Mouse (Mus musculus) myocyte (in vitro differentiated cells): ENCODE measurements around the gene Zfp827. TPM values are rescaled to one million over a fixed set of nuclear protein-coding genes. Genes with fewer than 3 reads are reported as not detected.
A peak's percentile ranks its signal among the peaks of the same experiment; 100 is the strongest.
"Not testable (repeated sequence)": the region's sequence is repeated elsewhere in the genome, so short reads cannot be mapped to it uniquely, and the experiment has no call there.

Source experiments
- H3K27me3 ChIP-seq: one replicate; pipeline ENCODE4 v1.6.1; 2011; ENCODE audit not compliant: control insufficient read depth, insufficient read depth, insufficient read length
- H3K36me3 ChIP-seq: one replicate; pipeline ENCODE4 v1.6.1; 2011; ENCODE audit not compliant: control insufficient read depth, insufficient read depth
- H3K4me2 ChIP-seq: one replicate; pipeline ENCODE4 v1.6.1; 2011; ENCODE audit warnings: low read depth, control low read depth
- H3K4me3 ChIP-seq: one replicate; pipeline ENCODE4 v1.5.1; 2011; ENCODE audit warnings: mild to moderate bottlenecking, control low read depth, moderate library complexity
- H3K79me2 ChIP-seq: one replicate; pipeline ENCODE4 v1.6.1; 2011; ENCODE audit not compliant: control insufficient read depth, insufficient read depth
- H3ac ChIP-seq: one replicate; pipeline ENCODE4 v1.6.1; 2011; ENCODE audit not compliant: control insufficient read depth, insufficient read length
- CEBPB ChIP-seq: IDR thresholded peaks from 2 replicates; pipeline ENCODE4 v1.6.1; 2011; ENCODE audit warnings: mild to moderate bottlenecking, moderate library complexity; ENCODE audit not compliant: poor library complexity, insufficient read depth, severe bottlenecking
- E2F4 ChIP-seq: IDR thresholded peaks from one replicate; pipeline ENCODE4 v1.6.1; 2011; ENCODE audit warnings: mild to moderate bottlenecking, control low read depth, moderate library complexity; ENCODE audit not compliant: insufficient read depth
- MAX ChIP-seq: IDR thresholded peaks from one replicate; pipeline ENCODE4 v1.6.1; 2011; ENCODE audit warnings: low read depth, mild to moderate bottlenecking, control low read depth
- MYOD1 ChIP-seq, 3 experiments: IDR thresholded peaks; one replicate each; pipeline ENCODE4 v1.6.1; 2011; ENCODE audit warnings: control low read depth in 2 of 3, low read depth in 2 of 3, mild to moderate bottlenecking in 2 of 3, moderate library complexity in 1 of 3; ENCODE audit not compliant: insufficient read length in 2 of 3, control insufficient read depth in 1 of 3
- MYOG ChIP-seq, 3 experiments: IDR thresholded peaks; one replicate each; pipeline ENCODE4 v1.6.1; 2011; ENCODE audit warnings: control low read depth in 2 of 3, low read depth in 2 of 3, mild to moderate bottlenecking in 2 of 3; ENCODE audit not compliant: insufficient read length in 2 of 3, control insufficient read depth in 1 of 3, insufficient read depth in 1 of 3
- POLR2A ChIP-seq: IDR thresholded peaks from one replicate; pipeline ENCODE4 v1.6.1; 2011; ENCODE audit warnings: low read depth, mild to moderate bottlenecking, control low read depth, moderate library complexity; ENCODE audit not compliant: insufficient read length
- POLR2AphosphoS2 ChIP-seq: IDR thresholded peaks from one replicate; pipeline ENCODE4 v1.6.1; 2011; ENCODE audit warnings: low read depth, control low read depth; ENCODE audit not compliant: insufficient read length
- REST ChIP-seq: IDR thresholded peaks from one replicate; pipeline ENCODE4 v1.6.1; 2011; ENCODE audit warnings: mild to moderate bottlenecking, control low read depth, moderate library complexity; ENCODE audit not compliant: insufficient read depth, insufficient read length
- SRF ChIP-seq: IDR thresholded peaks from one replicate; pipeline ENCODE4 v1.6.1; 2011; ENCODE audit warnings: low read depth; ENCODE audit not compliant: control insufficient read depth, insufficient read length
- TCF12 ChIP-seq: IDR thresholded peaks from one replicate; pipeline ENCODE4 v1.6.1; 2011; ENCODE audit warnings: mild to moderate bottlenecking, control low read depth; ENCODE audit not compliant: poor library complexity, insufficient read depth, severe bottlenecking
- TCF3 ChIP-seq: IDR thresholded peaks from one replicate; pipeline ENCODE4 v1.6.1; 2011; ENCODE audit warnings: low read depth, control low read depth; ENCODE audit not compliant: insufficient read length
- USF1 ChIP-seq: IDR thresholded peaks from one replicate; pipeline ENCODE4 v1.6.1; 2011; ENCODE audit warnings: low read depth, mild to moderate bottlenecking, control low read depth, moderate library complexity
- polyA plus RNA-seq: library from polyadenylated mRNA; unstranded; fragments of >200 nt; fragmentation: generic; extraction: Trizol; gene quantifications from one replicate; pipeline ENCODE4 v1.2.1, GENCODE M21; 2012; ENCODE audit warnings: missing spikeins

Zfp827 gene
- polyA plus RNA-seq, 1 experiment = 7.7 TPM

DNA sequence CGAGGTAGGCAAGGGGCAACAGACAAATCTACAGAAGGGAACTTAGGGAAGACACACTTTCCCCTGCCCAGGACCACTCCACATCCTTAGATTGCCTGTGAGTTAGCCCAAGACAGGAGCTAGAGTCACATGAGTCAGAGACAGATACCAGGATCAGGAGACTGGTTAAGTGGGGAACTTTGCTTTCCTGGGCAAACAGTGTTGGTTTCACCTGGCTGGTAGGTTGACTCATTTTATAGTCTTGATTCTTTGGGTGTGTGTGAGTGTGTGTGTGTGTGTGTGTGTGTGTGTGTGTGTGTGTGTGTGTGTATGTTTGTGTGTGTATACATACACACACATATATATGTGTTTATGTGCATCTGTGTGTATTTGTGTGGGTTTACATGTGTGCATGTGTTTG, 93.4 kb downstream of the Zfp827 start:
- no peak overlapping the region for H3K4me2 ChIP-seq
- no peak for TF ChIP-seq E2F4
- TF ChIP-seq TCF12 = no peak
- no peak for TF ChIP-seq MAX
- TF ChIP-seq POLR2A = no peak
- H3K79me2 ChIP-seq = no peaks in the 10 kb centered on the region
- H3ac ChIP-seq = no peak overlapping the region
- H3K27me3 ChIP-seq = no peaks in the 10 kb centered on the region
- H3K36me3 ChIP-seq = peaks cover 48% of the 10 kb centered on the region
- no peak overlapping the region for H3K4me3 ChIP-seq

DNA sequence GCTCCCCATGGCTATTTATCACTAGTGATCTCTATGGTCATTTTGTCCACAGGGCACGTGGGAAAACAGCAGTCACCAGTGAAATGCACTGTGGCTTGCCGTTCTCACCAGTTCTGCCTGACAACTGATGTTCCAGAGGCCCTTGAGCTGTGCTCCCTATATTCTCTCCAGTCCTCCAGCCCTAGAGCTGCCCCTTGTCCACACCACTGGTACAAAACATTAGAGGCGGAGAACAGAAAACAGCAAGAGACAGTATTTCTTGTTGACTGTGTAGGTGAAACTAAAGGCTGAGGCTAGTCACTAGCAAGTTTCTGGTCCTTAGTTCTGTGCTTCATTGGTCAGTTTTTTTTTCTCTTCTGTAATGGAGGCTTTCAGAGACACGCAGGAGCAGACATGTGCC, 96.0 kb downstream of the Zfp827 start:
- no peak overlapping the region for H3K4me3 ChIP-seq
- H3K36me3 ChIP-seq = peaks cover 37% of the 10 kb centered on the region
- no peaks in the 10 kb centered on the region for H3K27me3 ChIP-seq
- H3ac ChIP-seq = no peak overlapping the region
- no peak overlapping the region for H3K4me2 ChIP-seq
- TF ChIP-seq E2F4 = no peak
- TF ChIP-seq REST = no peak
- no peak for TF ChIP-seq TCF12
- TF ChIP-seq MAX = no peak
- TF ChIP-seq POLR2A = no peak
- no peak for TF ChIP-seq MYOD1 (IDR thresholded peaks at IDR 0.05; ENCODE audit: control insufficient read depth in 1 of 3, insufficient read length in 2 of 3, low read depth in 2 of 3)
- no peak for TF ChIP-seq MYOG (IDR thresholded peaks at IDR 0.05; ENCODE audit: control insufficient read depth in 1 of 3, insufficient read depth in 1 of 3, insufficient read length in 2 of 3, low read depth in 2 of 3)
- no peak for TF ChIP-seq USF1
- no peak for TF ChIP-seq SRF
- no peak for TF ChIP-seq CEBPB
- no peak for TF ChIP-seq POLR2AphosphoS2
- TF ChIP-seq TCF3 = no peak
- no peaks in the 10 kb centered on the region for H3K79me2 ChIP-seq

DNA sequence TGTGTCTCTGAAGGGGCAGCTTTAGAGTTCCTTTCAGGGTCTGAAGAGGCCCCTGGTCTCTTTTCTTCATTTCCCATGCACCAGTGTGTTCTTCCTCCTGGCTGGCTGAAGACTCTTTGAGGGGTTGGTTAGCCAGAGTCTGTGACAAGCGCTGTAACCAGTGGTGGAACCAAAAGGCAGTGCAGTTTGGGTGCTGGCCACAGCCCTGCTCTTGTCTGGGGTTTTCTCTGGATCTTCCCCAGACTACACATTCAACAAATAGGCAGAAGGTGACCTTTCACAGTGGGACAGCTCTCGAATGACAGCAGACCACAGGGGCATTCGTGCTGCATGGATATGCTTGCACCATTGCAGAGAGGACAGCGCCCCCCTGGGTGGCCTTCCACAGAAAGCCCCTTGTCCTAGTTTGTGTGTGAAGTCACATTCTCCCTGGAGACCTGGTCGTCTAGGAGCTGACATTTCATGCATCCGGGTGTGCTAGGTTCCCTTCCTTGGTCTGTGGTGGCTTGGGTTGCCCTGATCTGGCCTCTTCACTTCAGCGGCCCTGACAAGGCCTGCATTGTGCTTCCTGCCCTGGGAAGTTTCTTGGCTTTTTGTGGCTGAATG, 99.1 kb downstream of the Zfp827 start:
- peaks cover 29% of the 10 kb centered on the region for H3K36me3 ChIP-seq
- H3K27me3 ChIP-seq = no peaks in the 10 kb centered on the region
- TF ChIP-seq USF1 = no peak
- no peak for TF ChIP-seq CEBPB
- no peak for TF ChIP-seq POLR2A
- no peak for TF ChIP-seq MAX
- TF ChIP-seq MYOG (IDR thresholded peaks at IDR 0.05; ENCODE audit: control insufficient read depth in 1 of 3, insufficient read depth in 1 of 3, insufficient read length in 2 of 3, low read depth in 2 of 3) = no peak
- no peak for TF ChIP-seq POLR2AphosphoS2
- H3K4me2 ChIP-seq = no peak overlapping the region
- H3K79me2 ChIP-seq = no peaks in the 10 kb centered on the region
- no peak overlapping the region for H3ac ChIP-seq
- H3K4me3 ChIP-seq = no peak overlapping the region

DNA sequence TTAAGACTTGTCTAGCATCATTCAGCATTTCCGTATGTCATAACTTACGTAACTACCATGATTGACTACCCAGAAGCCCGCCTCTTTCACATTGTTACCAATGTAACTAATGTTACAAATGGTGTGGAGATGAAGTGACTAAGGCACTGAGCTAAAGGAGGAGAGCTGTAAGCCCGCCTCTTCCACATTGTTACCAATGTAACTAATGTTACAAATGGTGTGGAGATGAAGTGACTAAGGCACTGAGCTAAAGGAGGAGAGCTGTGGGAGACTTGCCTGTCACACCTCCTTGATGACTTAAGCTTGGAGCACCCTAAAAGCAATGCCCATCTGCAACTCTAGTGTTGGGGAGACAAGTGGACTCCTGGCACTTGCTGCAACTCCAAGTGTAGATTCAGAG, 100.3 kb downstream of the Zfp827 start:
- not testable (repeated sequence) for H3K4me2 ChIP-seq, H3K27me3 ChIP-seq, H3K79me2 ChIP-seq, H3ac ChIP-seq, H3K4me3 ChIP-seq
- H3K36me3 ChIP-seq = peaks cover 20% of the 10 kb centered on the region

DNA sequence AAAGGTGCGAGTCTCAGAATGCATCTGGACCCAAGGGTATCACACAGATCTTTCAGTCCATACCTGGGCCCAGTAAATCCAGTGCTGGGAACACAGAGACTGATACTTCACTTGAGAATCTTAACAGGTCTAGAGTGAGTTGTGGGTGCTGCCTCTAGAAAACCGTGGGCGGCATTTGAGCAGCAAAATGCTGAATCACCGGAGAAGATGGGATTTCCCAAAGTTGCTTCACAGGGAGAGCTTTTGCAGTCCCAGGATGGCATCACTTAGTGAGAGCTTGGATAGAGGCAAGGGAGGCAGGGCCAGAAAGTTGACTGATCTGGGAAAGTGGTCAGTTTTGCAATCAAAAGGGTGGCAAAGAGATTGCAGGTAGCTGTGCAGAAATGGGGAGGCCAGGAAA, 111.4 kb downstream of the Zfp827 start:
- TF ChIP-seq SRF (no peak), CEBPB (peak; percentile 75)
- Histone ChIP-seq H3ac (no peak overlapping the region), H3K27me3 (no peaks in the 10 kb centered on the region)

DNA sequence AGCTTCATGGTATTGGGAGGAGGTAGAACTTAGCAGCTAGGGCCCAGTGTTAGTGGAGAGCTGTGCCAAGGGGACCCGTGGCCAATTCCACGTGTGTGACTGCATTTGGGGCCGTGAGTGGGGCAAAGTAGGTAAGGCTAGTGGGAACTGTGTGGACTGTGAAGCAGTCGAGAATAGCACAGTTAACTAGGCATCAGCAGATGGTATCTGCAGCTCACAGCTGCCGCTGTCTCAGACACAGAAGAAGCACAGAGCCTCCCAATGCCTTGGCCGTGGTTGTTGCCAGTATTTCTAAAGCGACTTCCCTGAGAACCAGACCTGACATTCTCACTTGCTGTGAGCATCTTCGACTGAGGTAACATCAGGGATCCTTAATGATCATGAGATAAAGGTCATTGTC, 112.7 kb downstream of the Zfp827 start:
- no peak overlapping the region for H3K4me3 ChIP-seq
- no peaks in the 10 kb centered on the region for H3K79me2 ChIP-seq
- H3K27me3 ChIP-seq = no peaks in the 10 kb centered on the region
- TF ChIP-seq CEBPB (no peak), E2F4 (no peak), MYOG (IDR thresholded peaks at IDR 0.05; ENCODE audit: control insufficient read depth in 1 of 3, insufficient read depth in 1 of 3, insufficient read length in 2 of 3, low read depth in 2 of 3) (no peak), REST (no peak), MAX (no peak), SRF (no peak), MYOD1 (IDR thresholded peaks at IDR 0.05; ENCODE audit: control insufficient read depth in 1 of 3, insufficient read length in 2 of 3, low read depth in 2 of 3) (no peak), POLR2A (no peak), USF1 (no peak), TCF12 (no peak), POLR2AphosphoS2 (no peak), TCF3 (no peak)
- H3ac ChIP-seq = no peak overlapping the region
- peaks cover 22% of the 10 kb centered on the region for H3K36me3 ChIP-seq
- no peak overlapping the region for H3K4me2 ChIP-seq

More for the DNA sequence above, 111.4 kb downstream of the Zfp827 start:
- peaks cover 26% of the 10 kb centered on the region for H3K36me3 ChIP-seq
- H3K79me2 ChIP-seq = no peaks in the 10 kb centered on the region
- no peak overlapping the region for H3K4me2 ChIP-seq
- no peak overlapping the region for H3K4me3 ChIP-seq
